Mouse (Mus musculus): ENCODE data around the gene Gimap5. TPM values are rescaled to one million over a fixed set of nuclear protein-coding genes. Genes with fewer than 3 reads are reported as not detected.

The Gimap5 gene
- polyA plus RNA-seq, 1 experiment from 2014 or later = 5.9 TPM

DNA sequence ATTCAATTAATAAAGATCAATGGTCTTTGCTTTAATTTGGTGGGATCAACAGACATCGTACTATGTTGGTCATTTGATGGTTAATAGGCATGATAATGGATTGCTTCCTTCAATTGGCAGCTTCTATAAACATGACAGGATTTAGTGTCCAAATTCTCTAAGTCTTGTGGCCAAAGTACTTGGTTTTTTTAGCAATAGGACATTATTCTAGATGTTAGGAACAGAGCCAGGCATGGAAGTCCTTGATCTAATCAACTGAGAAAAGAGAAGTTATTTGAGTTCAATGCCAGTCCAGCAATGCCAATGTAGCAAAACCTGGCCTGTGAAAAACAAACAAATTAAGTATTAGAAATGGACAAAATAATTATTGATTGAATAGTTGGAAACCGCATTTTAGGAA, 39.6 kb downstream of the Gimap5 start:
- H3K27me3 ChIP-seq (ENCODE audit: insufficient read depth, low read length) = no peaks in the 10 kb centered on the region
- no peaks in the 10 kb centered on the region for H3K36me3 ChIP-seq (replicated peaks; ENCODE audit: insufficient read depth, low read length)
- no peak overlapping the region; the same call in 1 of the 2 replicates for H3K27ac ChIP-seq (ENCODE audit: low read depth)
- 77% methylated on average over 2 of the region's 2 CpGs for WGBS (ENCODE audit: insufficient replicate concordance)
- H3K9me3 ChIP-seq (ENCODE audit: low read length) = no peaks in the 10 kb centered on the region
- ATAC-seq (no peak), DNase-seq (no peak)
- no peak overlapping the region for H3K4me2 ChIP-seq (ENCODE audit: low read depth, low read length)
- no peak overlapping the region for H3K9ac ChIP-seq (replicated peaks)
- no peaks in the 10 kb centered on the region for H3K4me1 ChIP-seq (ENCODE audit: insufficient read depth)
- no peak overlapping the region for H3K4me3 ChIP-seq (ENCODE audit: low read depth, low read length)
- TF ChIP-seq CTCF (IDR thresholded peaks at IDR 0.05; ENCODE audit: low read depth) = no peak
- TF ChIP-seq EP300 (IDR thresholded peaks at IDR 0.05; ENCODE audit: low read depth) = no peak

DNA sequence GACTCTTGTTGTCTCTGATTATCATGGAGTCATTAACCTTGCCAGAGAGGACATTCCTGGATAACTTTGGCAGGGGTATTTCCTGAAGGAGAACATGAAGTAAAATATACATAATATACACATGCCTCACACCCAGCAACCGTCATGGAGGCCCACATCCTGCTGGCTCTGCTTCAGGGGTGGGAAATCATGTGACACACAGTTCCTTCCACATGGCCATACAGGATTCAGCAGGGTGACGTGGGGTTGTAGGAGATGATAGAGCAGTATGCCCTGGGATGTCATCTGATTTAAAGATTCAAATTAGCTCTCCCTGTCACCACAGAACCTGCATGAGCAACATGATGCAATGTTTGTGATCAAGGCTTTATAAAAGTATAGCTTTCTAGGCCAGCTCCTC, 41.9 kb downstream of the Gimap5 start:
- no peak overlapping the region for H3K4me2 ChIP-seq (ENCODE audit: low read depth, low read length)
- no peak overlapping the region for H3K4me3 ChIP-seq (ENCODE audit: low read depth, low read length)
- no peaks in the 10 kb centered on the region for H3K36me3 ChIP-seq (replicated peaks; ENCODE audit: insufficient read depth, low read length)
- no peak for ATAC-seq
- H3K4me1 ChIP-seq (ENCODE audit: insufficient read depth) = no peaks in the 10 kb centered on the region
- no peak overlapping the region for H3K27ac ChIP-seq (ENCODE audit: low read depth)
- no peak for DNase-seq
- 67% methylated on average over 2 of the region's 2 CpGs for WGBS (ENCODE audit: insufficient replicate concordance)
- H3K9ac ChIP-seq (replicated peaks) = no peak overlapping the region
- no peaks in the 10 kb centered on the region for H3K27me3 ChIP-seq (ENCODE audit: insufficient read depth, low read length)
- no peak for TF ChIP-seq EP300 (IDR thresholded peaks at IDR 0.05; ENCODE audit: low read depth)
- TF ChIP-seq CTCF (IDR thresholded peaks at IDR 0.05; ENCODE audit: low read depth) = no peak
- no peaks in the 10 kb centered on the region for H3K9me3 ChIP-seq (ENCODE audit: low read length)

DNA sequence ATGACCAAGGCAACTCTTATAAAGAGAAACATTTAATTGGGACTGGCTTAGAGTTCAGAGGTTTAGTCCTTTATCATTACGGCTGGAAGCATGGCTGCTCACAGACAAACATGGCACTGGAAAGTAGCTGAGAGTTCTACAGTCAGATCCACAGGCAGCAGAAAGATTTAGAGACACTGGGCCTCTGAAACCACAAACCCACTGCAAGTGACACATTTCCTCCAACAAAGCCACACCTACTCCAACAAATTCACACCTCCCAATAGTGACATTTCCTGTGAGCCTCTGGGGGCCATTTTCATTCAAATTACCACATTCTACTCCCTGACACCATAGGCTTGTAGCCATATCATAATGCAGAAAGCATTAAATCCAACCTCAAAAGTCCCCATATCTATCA, 55.9 kb downstream of the Gimap5 start:
- Histone ChIP-seq H3K27ac (ENCODE audit: low read depth) (no peak overlapping the region), H3K4me2 (ENCODE audit: low read depth, low read length) (no peak overlapping the region), H3K36me3 (replicated peaks; ENCODE audit: insufficient read depth, low read length) (no peaks in the 10 kb centered on the region), H3K9ac (replicated peaks) (no peak overlapping the region), H3K4me1 (ENCODE audit: insufficient read depth) (no peaks in the 10 kb centered on the region), H3K9me3 (ENCODE audit: low read length) (no peaks in the 10 kb centered on the region), H3K4me3 (ENCODE audit: low read depth, low read length) (no peak overlapping the region), H3K27me3 (ENCODE audit: insufficient read depth, low read length) (no peaks in the 10 kb centered on the region)
- 38% methylated on average over 1 of the region's 1 CpGs for WGBS (ENCODE audit: insufficient replicate concordance)
- DNase-seq = no peak
- ATAC-seq = no peak
- TF ChIP-seq EP300 (IDR thresholded peaks at IDR 0.05; ENCODE audit: low read depth) (no peak), CTCF (IDR thresholded peaks at IDR 0.05; ENCODE audit: low read depth) (no peak)

DNA sequence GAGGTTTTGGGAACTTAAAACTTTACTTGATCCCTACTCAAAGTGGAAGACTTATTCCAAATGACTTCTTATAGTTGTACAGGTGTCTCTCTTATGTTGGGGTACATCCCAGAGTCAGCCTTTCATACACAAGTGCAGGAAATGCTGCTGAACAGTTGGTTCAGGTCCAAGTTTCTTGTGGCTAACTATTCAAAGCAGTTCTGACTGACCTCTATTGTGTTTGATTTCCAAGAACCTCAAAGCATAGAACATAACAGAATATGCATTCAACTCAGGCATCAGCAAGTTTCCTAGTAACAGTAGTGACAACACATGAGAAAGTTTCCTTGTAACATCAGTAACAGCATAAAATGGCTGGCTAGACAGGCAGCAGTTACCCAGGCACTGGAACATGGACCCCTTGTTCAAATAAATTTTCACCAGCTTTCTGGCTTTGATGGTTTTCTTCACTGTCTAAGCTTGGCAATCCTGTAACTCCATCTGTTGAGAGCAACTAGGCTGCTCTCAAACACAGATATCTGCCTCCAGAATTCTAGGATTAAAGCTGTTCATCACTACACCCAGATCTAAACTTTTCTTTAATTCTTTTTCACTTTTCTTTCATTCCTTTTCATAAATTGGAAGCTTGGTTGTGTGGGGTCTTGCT, 57.5 kb downstream of the Gimap5 start:
- DNase-seq (no peak), ATAC-seq (no peak)
- Histone ChIP-seq H3K4me2 (ENCODE audit: low read depth, low read length) (no peak overlapping the region), H3K9ac (replicated peaks) (no peak overlapping the region), H3K36me3 (replicated peaks; ENCODE audit: insufficient read depth, low read length) (no peaks in the 10 kb centered on the region), H3K4me1 (ENCODE audit: insufficient read depth) (no peaks in the 10 kb centered on the region), H3K9me3 (ENCODE audit: low read length) (no peaks in the 10 kb centered on the region), H3K27me3 (ENCODE audit: insufficient read depth, low read length) (no peaks in the 10 kb centered on the region), H3K27ac (ENCODE audit: low read depth) (no peak overlapping the region), H3K4me3 (ENCODE audit: low read depth, low read length) (no peak overlapping the region)
- TF ChIP-seq CTCF (IDR thresholded peaks at IDR 0.05; ENCODE audit: low read depth) (no peak), EP300 (IDR thresholded peaks at IDR 0.05; ENCODE audit: low read depth) (no peak)

Other genes starting within 250 kb of the Gimap5 start
- gene Atp6v0e2, start 208.6 kb upstream of the Gimap5 start, polyA plus RNA-seq (2015; fragmentation: Nextera tagmentation; extraction: Ambion mirVana) = 1.1 and 1.2 TPM in 2 replicates
- 2.4 and 2.7 TPM in 2 replicates for gene Lrrc61, start 191.4 kb upstream of the Gimap5 start, polyA plus RNA-seq (2015; fragmentation: Nextera tagmentation; extraction: Ambion mirVana)
- 485 and 531 TPM in 2 replicates for gene Rarres2, start 173.4 kb upstream of the Gimap5 start, polyA plus RNA-seq (2015; fragmentation: Nextera tagmentation; extraction: Ambion mirVana)
- not detected in 2 replicates for gene Gm45021, start 156.6 kb upstream of the Gimap5 start, polyA plus RNA-seq (2015; fragmentation: Nextera tagmentation; extraction: Ambion mirVana)
- 14.4 and 14.8 TPM in 2 replicates for gene Repin1, start 152.3 kb upstream of the Gimap5 start, polyA plus RNA-seq (2015; fragmentation: Nextera tagmentation; extraction: Ambion mirVana)
- not detected in 2 replicates for gene Gm44965, start 152.3 kb upstream of the Gimap5 start, polyA plus RNA-seq (2015; fragmentation: Nextera tagmentation; extraction: Ambion mirVana)
- 0.93 and 1.8 TPM in 2 replicates for gene Zfp775, start 144.1 kb upstream of the Gimap5 start, polyA plus RNA-seq (2015; fragmentation: Nextera tagmentation; extraction: Ambion mirVana)
- gene AI854703, start 119.4 kb upstream of the Gimap5 start, polyA plus RNA-seq (2015; fragmentation: Nextera tagmentation; extraction: Ambion mirVana) = 0.16 and 0.20 TPM in 2 replicates
- 1.1 TPM in 2 replicates for gene Gimap8, start 99.0 kb upstream of the Gimap5 start, polyA plus RNA-seq (2015; fragmentation: Nextera tagmentation; extraction: Ambion mirVana)
- gene Gimap9, start 70.1 kb upstream of the Gimap5 start, polyA plus RNA-seq (2015; fragmentation: Nextera tagmentation; extraction: Ambion mirVana) = 10.2 and 10.9 TPM in 2 replicates
- gene Gimap4, start 61.6 kb upstream of the Gimap5 start, polyA plus RNA-seq (2015; fragmentation: Nextera tagmentation; extraction: Ambion mirVana) = 13.5 and 14.5 TPM in 2 replicates
- 12.2 and 12.5 TPM in 2 replicates for gene Gimap6, start 38.0 kb upstream of the Gimap5 start, polyA plus RNA-seq (2015; fragmentation: Nextera tagmentation; extraction: Ambion mirVana)
- gene Gm28053, start 27.6 kb upstream of the Gimap5 start, polyA plus RNA-seq (2015; fragmentation: Nextera tagmentation; extraction: Ambion mirVana) = 1.1 TPM in 1 of 2 replicates, not detected in the other
- 0.59 and 0.65 TPM in 2 replicates for gene Gimap7, start 27.6 kb upstream of the Gimap5 start, polyA plus RNA-seq (2015; fragmentation: Nextera tagmentation; extraction: Ambion mirVana)
- gene Gimap1, start 7.1 kb upstream of the Gimap5 start, polyA plus RNA-seq (2015; fragmentation: Nextera tagmentation; extraction: Ambion mirVana) = 9.2 and 10.0 TPM in 2 replicates
- gene Gimap3, start 24.7 kb downstream of the Gimap5 start, polyA plus RNA-seq (2015; fragmentation: Nextera tagmentation; extraction: Ambion mirVana) = 0.75 and 0.82 TPM in 2 replicates
- gene Tmem176a, start 94.7 kb downstream of the Gimap5 start, polyA plus RNA-seq (2015; fragmentation: Nextera tagmentation; extraction: Ambion mirVana) = 174 and 198 TPM in 2 replicates
- 255 and 270 TPM in 2 replicates for gene Tmem176b, start 95.3 kb downstream of the Gimap5 start, polyA plus RNA-seq (2015; fragmentation: Nextera tagmentation; extraction: Ambion mirVana)
- gene Aoc1, start 126.7 kb downstream of the Gimap5 start, polyA plus RNA-seq (2015; fragmentation: Nextera tagmentation; extraction: Ambion mirVana) = 0.11 TPM in 2 replicates
- gene 1600015I10Rik, start 183.7 kb downstream of the Gimap5 start, polyA plus RNA-seq (2015; fragmentation: Nextera tagmentation; extraction: Ambion mirVana) = not detected in 2 replicates
- not detected in 2 replicates for gene Doxl2, start 228.8 kb downstream of the Gimap5 start, polyA plus RNA-seq (2015; fragmentation: Nextera tagmentation; extraction: Ambion mirVana)
- not detected in 2 replicates for gene Svs1, start 240.7 kb downstream of the Gimap5 start, polyA plus RNA-seq (2015; fragmentation: Nextera tagmentation; extraction: Ambion mirVana)

All from liver, postnatal 0 days (tissue).